Mouse (Mus musculus) gastrocnemius, postnatal 36 days (tissue): ENCODE results near the gene 1110051M20Rik. TPM values are rescaled to one million over a fixed set of nuclear protein-coding genes. Genes with fewer than 3 reads are reported as not detected.

ENCODE experiments used
- DNase-seq, 2 experiments: peaks; one replicate each; pipeline ENCODE4 v3.0.0; 2022
- intact Hi-C: fragments of 180-260 bp; cut with DNase I; formaldehyde crosslinking; loops from one replicate; pipeline ENCODE4 v1.15.1; 2025
- total RNA-seq, 2 experiments: library from RNA; stranded (reverse); gene quantifications; 2 replicates each; pipeline ENCODE4 v1.2.3; 2021

1110051M20Rik gene
- total RNA-seq, 2 experiments from 2014 or later, result 12.3 to 12.6 TPM

DNA sequence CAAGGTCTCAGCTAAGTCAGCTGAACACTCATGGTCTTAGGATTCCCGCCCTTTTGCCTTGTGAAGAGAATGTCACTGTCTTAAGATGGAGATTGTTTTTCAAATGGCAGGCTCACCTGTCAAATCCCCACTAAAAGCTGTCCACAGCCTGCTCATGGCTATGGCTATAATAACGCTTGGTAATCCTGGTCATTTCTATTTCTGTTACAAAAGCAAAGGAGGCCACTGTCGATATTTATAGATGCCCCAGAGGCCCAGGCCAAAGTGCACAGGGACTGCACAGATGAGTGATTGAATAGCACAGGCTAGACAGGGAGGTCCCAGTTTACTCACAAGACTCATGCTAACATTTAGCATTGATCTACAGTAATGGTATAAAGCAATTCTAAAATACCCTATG is 15.4 kb downstream of the 1110051M20Rik start:
- no peak for DNase-seq
- intact Hi-C loops, result no loop called here

- intact Hi-C loops, result no loop called here
- no peak for DNase-seq
Measured at GRCm38 (mm10) chr2:91426321-91426720, 18.2 kb downstream of the 1110051M20Rik start.

DNA sequence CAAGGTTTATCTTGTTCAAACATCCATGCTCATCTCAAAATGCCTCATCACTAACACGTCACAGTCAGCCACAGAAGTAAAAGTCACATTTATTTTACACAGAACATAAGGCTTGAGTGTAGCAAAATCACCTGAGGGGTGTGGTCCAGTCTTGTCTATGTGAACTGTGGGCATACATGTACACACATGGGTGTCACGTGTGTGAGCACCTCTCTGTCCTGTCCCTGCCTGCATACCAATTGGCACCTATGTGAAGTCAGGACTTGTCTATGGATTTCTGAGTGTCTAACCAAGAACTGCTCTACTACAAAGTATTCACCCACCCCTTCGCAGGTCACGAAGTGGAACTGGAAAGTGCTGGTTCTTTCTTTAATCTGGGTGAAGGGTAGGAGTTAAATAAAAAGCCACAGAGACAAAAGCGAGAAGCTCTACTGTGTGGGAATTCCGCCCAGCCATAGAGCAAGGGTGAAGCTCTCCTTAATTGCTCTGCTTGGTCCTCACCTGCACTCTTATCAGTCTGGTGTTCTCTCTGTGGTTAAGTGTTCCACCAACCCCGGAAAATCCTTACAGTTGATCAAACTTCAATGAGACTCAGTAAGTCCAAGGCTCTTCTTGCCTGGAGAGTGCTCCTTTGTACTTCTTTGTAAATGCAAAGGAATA is 20.3 kb downstream of the 1110051M20Rik start:
- DNase-seq, result no peak
- intact Hi-C loops, result no loop called here

DNA sequence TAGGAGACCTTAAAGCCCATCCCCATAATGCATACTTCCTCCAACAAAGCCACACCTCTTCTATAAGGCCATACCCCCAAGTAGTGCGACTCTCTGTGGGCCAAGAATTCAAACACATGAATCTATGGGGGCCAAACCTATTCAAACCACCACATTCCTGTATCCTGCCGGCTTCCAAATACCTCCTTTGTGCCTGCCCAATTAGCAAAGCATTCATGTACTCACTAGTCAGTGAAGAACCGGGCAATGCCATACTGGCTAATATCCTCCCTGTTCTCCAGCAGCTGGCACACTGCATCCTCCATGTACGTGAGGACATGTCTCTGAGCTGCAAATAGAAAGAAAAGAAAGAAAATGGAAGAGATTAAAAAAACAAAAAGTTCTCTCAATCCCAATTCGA is 22.9 kb downstream of the 1110051M20Rik start:
- intact Hi-C loops, result no loop called here
- DNase-seq, result no peak

DNA sequence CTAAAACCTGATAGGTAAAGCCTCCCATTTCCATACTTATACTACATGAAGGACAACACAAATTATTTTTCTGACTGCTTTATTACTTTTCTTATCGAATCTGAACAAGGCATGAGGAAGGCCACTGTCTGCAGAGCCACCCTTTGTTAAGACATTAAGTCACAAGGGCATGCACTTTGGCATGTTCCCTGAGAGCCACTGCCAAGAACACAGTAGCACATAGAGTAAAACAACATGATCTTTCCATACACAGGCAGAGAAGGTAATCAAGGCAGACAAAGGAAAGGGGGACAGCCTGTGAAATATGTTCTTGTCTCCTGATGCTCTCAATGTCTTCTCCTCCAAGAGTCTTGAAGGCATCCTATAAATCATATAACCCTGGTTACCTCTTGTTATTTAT is 30.7 kb downstream of the 1110051M20Rik start:
- no peak for DNase-seq
- intact Hi-C loops, result no loop called here

DNA sequence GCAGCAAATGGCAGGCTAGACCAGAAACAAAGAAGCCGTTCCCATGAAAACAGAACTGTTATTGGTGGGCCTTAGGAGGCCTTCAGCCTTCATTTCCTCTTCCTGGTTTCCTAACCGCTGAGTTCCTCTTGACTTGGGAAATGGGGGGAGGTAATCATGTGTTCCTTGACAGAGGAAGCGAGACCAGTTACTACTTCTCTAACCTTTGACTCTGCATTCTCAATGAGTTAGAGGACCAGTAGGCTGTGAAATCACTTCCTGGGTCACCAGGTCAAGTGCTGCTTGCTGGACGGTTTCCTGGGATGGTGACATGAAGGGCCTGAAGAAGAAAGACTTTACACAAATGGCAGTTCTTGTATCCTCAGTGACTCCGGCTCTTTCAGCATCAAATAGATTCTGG is 32.1 kb downstream of the 1110051M20Rik start:
- no peak for DNase-seq
- intact Hi-C loops, result no loop called here

GRCm38 (mm10) chr2:91411473-91411872 is 33.0 kb downstream of the 1110051M20Rik start:
- no peak for DNase-seq
- intact Hi-C loops, result no loop called here

DNA sequence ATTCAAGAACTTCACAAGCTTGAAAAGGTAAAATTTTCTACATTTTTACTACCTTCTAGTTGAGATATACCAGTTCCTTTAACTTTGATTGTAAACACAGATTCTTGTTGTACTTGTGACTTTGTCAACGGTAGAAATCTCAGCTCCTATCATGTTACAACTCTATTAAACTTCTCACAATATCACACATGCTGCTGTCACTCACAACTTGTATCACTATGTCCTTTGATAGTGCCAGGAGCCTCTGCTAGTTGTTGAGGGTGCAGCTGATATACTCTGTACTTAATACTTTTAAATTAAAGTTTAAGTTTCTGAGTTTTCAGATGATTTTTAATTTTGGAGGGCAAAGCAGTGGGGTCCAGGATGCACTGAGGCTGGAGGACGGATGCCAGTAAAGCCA is 36.5 kb downstream of the 1110051M20Rik start:
- intact Hi-C loops, result no loop called here
- no peak for DNase-seq

- DNase-seq, result no peak
- intact Hi-C loops, result no loop called here
Measured at GRCm38 (mm10) chr2:91405071-91405470, 39.4 kb downstream of the 1110051M20Rik start.

- intact Hi-C loops, result no loop called here
Measured at GRCm38 (mm10) chr2:91399727-91400126, 44.8 kb downstream of the 1110051M20Rik start.

DNA sequence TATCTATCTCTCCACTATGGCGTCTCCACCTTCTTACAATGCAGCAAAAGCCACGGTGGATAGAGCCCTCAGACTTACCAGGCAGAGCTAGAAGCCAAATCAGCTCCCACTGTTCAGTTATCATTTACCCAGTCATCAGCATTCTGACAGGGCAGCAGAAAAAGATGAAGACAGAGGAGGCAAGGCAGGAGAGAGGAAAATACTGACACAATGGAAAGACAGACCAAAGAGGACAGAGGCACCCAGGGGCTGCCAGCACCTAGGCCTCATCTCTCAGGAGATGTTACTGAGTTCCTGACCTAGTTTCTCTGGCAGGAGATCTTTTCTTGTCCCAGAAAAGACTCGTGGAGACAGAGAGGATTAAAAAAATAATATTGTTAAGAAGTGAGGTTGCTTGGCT is 45.3 kb downstream of the 1110051M20Rik start:
- intact Hi-C loops, result no loop called here
- DNase-seq, result no peak

More at GRCm38 (mm10) chr2:91399727-91400126, 44.8 kb downstream of the 1110051M20Rik start:
- no peak for DNase-seq

- no peak for DNase-seq
- intact Hi-C loops, result no loop called here
Measured at GRCm38 (mm10) chr2:91394078-91394477, 50.4 kb downstream of the 1110051M20Rik start.

- DNase-seq, result no peak
- intact Hi-C loops, result no loop called here
Measured at GRCm38 (mm10) chr2:91388738-91389137, 55.8 kb downstream of the 1110051M20Rik start.

DNA sequence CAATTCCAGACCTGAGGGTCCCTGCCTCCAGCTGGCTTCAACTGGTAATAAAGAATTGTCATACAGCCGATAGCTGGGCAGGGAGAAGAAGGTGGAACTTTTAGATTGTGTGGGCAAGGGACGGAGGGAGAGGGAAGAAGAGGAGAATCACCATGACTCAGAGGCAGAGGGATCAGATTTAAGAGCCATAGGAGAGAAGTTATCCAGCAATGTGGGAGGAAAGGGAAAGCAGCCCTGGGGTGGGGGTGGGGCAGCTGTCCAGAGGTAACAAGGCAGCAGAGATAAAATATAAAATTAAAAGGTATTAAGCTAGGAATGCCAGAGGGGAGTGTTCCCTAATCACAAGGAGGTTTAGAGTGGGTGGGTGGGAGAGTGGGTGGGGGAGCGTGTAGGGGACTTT is 56.2 kb downstream of the 1110051M20Rik start:
- DNase-seq, result no peak
- intact Hi-C loops, result no loop called here

GRCm38 (mm10) chr2:91387287-91387958 is 57.1 kb downstream of the 1110051M20Rik start:
- no peak for DNase-seq
- intact Hi-C loops, result no loop called here

GRCm38 (mm10) chr2:91386547-91387286 is 57.8 kb downstream of the 1110051M20Rik start:
- intact Hi-C loops, result no loop called here
- DNase-seq, result no peak

- no peak for DNase-seq
- intact Hi-C loops, result no loop called here
Measured at GRCm38 (mm10) chr2:91383294-91383693, 61.2 kb downstream of the 1110051M20Rik start.

- no peak for DNase-seq
- intact Hi-C loops, result no loop called here
Measured at GRCm38 (mm10) chr2:91377038-91377437, 67.5 kb downstream of the 1110051M20Rik start.

DNA sequence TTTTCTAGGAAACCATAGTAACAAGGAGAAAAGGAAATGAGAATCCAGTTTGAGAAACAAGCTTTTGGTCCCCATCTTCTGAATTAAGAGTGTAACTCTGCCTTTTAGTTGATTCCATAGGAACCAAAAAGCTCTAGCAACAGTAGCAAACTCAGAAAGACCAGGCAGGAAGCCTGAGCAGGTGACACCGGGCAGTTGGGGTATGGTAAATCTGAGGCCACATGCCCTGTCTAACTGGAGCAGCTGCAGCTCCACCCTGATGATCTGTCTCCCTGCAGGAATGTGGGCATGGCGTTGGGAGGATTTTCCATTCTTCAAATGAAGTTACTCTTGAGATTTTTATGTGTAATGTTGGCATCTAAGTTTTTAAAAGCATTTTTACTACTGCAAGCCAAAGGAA is 74.2 kb downstream of the 1110051M20Rik start:
- no peak for DNase-seq
- intact Hi-C loops, result no loop called here

- intact Hi-C loops, result no loop called here
- no peak for DNase-seq
Measured at GRCm38 (mm10) chr2:91363272-91363671, 81.2 kb downstream of the 1110051M20Rik start.

GRCm38 (mm10) chr2:91361068-91361528 is 83.4 kb downstream of the 1110051M20Rik start:
- peak; percentile 27 to 28 for DNase-seq
- intact Hi-C loops, result no loop called here
